Mouse (Mus musculus) CH12.LX (cell line): ENCODE measurements around the gene Rasip1. TPM values are rescaled to one million over a fixed set of nuclear protein-coding genes. Genes with fewer than 3 reads are reported as not detected.

Experiments used
- DNase-seq: peaks from one replicate; pipeline ENCODE4 v3.0.0-alpha.2; 2013; ENCODE audit errors: extremely low read depth
- H3K27ac ChIP-seq: 2 replicates; pipeline ENCODE4 v1.5.1; 2012; ENCODE audit warnings: low read depth, mild to moderate bottlenecking, control low read depth, moderate library complexity; ENCODE audit not compliant: insufficient read depth
- H3K27me3 ChIP-seq: replicated peaks from 2 replicates; pipeline ENCODE3; 2012; ENCODE audit warnings: inconsistent platforms
- H3K36me3 ChIP-seq, 2 experiments: replicated peaks in 1 of 2; 2 replicates each; pipeline versions ENCODE3 to v1.6.1; 2012; ENCODE audit warnings: inconsistent platforms in 1 of 2, low read length in 1 of 2, mild to moderate bottlenecking in 1 of 2, mixed read lengths in 1 of 2, moderate library complexity in 1 of 2; ENCODE audit not compliant: control insufficient read depth in 1 of 2, insufficient read depth in 1 of 2
- H3K4me1 ChIP-seq, 2 experiments: 2 replicates each; pipeline ENCODE4 v1.6.1; 2012; ENCODE audit warnings: inconsistent platforms in 1 of 2, moderate library complexity in 1 of 2; ENCODE audit not compliant: insufficient read depth in 2 of 2, control insufficient read depth in 1 of 2
- H3K4me2 ChIP-seq: 2 replicates; pipeline ENCODE4 v1.6.1; 2012; ENCODE audit warnings: low read depth, mild to moderate bottlenecking, control low read depth; ENCODE audit not compliant: poor library complexity, insufficient read depth, severe bottlenecking
- H3K4me3 ChIP-seq, 3 experiments: fragments of 150-350 bp in 1 of 3; sonication (generic) in 1 of 3; replicated peaks in 1 of 3; 2 replicates each; pipeline versions ENCODE3 to v1.5.1; 2011 to 2012; ENCODE audit warnings: low read depth in 2 of 3, low read length in 2 of 3, mild to moderate bottlenecking in 2 of 3, moderate library complexity in 2 of 3, control low read depth in 1 of 3, improper control_type of control experiment in 1 of 3, inconsistent platforms in 1 of 3, mixed read lengths in 1 of 3; ENCODE audit not compliant: poor library complexity in 1 of 3
- H3K79me2 ChIP-seq: replicated peaks from 2 replicates; pipeline ENCODE4 v1.6.1; 2012; ENCODE audit warnings: mild to moderate bottlenecking, moderate library complexity; ENCODE audit not compliant: control insufficient read depth, poor library complexity, insufficient read depth, severe bottlenecking; ENCODE audit errors: extremely low read depth
- H3K9ac ChIP-seq: 2 replicates; pipeline ENCODE4 v1.6.1; 2012; ENCODE audit warnings: low read depth, mild to moderate bottlenecking, control low read depth, moderate library complexity; ENCODE audit not compliant: insufficient read depth
- H3K9me3 ChIP-seq: replicated peaks from 2 replicates; pipeline ENCODE3; 2012; ENCODE audit warnings: low read length, inconsistent platforms, mixed read lengths
- CHD2 ChIP-seq: IDR thresholded peaks from 2 replicates; pipeline ENCODE4 v1.6.1; 2011; ENCODE audit warnings: low read length, improper control_type of control experiment
- CTCF ChIP-seq, 2 experiments: IDR thresholded peaks in 1 of 2; conservative IDR thresholded peaks in 1 of 2; 2 replicates each; pipeline ENCODE4 v1.5.1; 2011 to 2012; ENCODE audit warnings: low read depth in 2 of 2, low read length in 2 of 2, improper control_type of control experiment in 1 of 2, inconsistent platforms in 1 of 2, mild to moderate bottlenecking in 1 of 2, moderate library complexity in 1 of 2
- E2F4 ChIP-seq: IDR thresholded peaks from 2 replicates; pipeline ENCODE4 v1.6.1; 2011; ENCODE audit warnings: low read depth, low read length, improper control_type of control experiment; ENCODE audit not compliant: insufficient replicate concordance
- ETS1 ChIP-seq: conservative IDR thresholded peaks from 2 replicates; pipeline ENCODE4 v1.6.1; 2012; ENCODE audit warnings: low read depth, mild to moderate bottlenecking, inconsistent platforms, low read length, improper control_type of control experiment, moderate library complexity
- IRF4 ChIP-seq: IDR thresholded peaks from 2 replicates; pipeline ENCODE4 v1.6.1; 2014; ENCODE audit warnings: low read depth, mild to moderate bottlenecking, inconsistent platforms, low read length, improper control_type of control experiment
- JUN ChIP-seq: IDR thresholded peaks from 2 replicates; pipeline ENCODE4 v1.6.1; 2011; ENCODE audit warnings: low read depth, mild to moderate bottlenecking, low read length, improper control_type of control experiment, moderate library complexity; ENCODE audit not compliant: insufficient read depth
- KAT2A ChIP-seq: IDR thresholded peaks from 2 replicates; pipeline ENCODE4 v1.6.1; 2012; ENCODE audit warnings: low read length, improper control_type of control experiment, inconsistent platforms; ENCODE audit not compliant: insufficient replicate concordance
- MAX ChIP-seq: IDR thresholded peaks from 2 replicates; pipeline ENCODE4 v1.6.1; 2011; ENCODE audit warnings: low read length, improper control_type of control experiment
- MXI1 ChIP-seq: IDR thresholded peaks from 2 replicates; pipeline ENCODE4 v1.6.1; 2011; ENCODE audit warnings: mild to moderate bottlenecking, low read depth, low read length, improper control_type of control experiment
- NELFE ChIP-seq: IDR thresholded peaks from 2 replicates; pipeline ENCODE4 v1.6.1; 2011; ENCODE audit warnings: low read depth, low read length, improper control_type of control experiment
- NRF1 ChIP-seq: IDR thresholded peaks from 2 replicates; pipeline ENCODE4 v1.6.1; 2014; ENCODE audit warnings: low read depth, mild to moderate bottlenecking, inconsistent platforms, low read length, improper control_type of control experiment, moderate library complexity
- POLR2A ChIP-seq: IDR thresholded peaks from 2 replicates; pipeline ENCODE4 v1.6.1; 2011; ENCODE audit warnings: low read depth, mild to moderate bottlenecking, improper control_type of control experiment, low read length
- POLR2AphosphoS2 ChIP-seq: IDR thresholded peaks from 2 replicates; pipeline ENCODE4 v1.6.1; 2011; ENCODE audit warnings: low read depth, low read length, improper control_type of control experiment
- RAD21 ChIP-seq: IDR thresholded peaks from 2 replicates; pipeline ENCODE4 v1.6.1; 2011; ENCODE audit warnings: low read depth, mild to moderate bottlenecking, low read length, improper control_type of control experiment, moderate library complexity
- SMC3 ChIP-seq: IDR thresholded peaks from 2 replicates; pipeline ENCODE4 v1.6.1; 2011; ENCODE audit warnings: low read depth, low read length, improper control_type of control experiment
- TBP ChIP-seq: conservative IDR thresholded peaks from 2 replicates; pipeline ENCODE4 v1.6.1; 2011; ENCODE audit warnings: low read depth, low read length, improper control_type of control experiment
- USF1 ChIP-seq: IDR thresholded peaks from 2 replicates; pipeline ENCODE4 v1.6.1; 2014; ENCODE audit warnings: low read depth, mild to moderate bottlenecking, inconsistent platforms, low read length, improper control_type of control experiment
- USF2 ChIP-seq: conservative IDR thresholded peaks from 2 replicates; pipeline ENCODE4 v1.6.1; 2011; ENCODE audit warnings: low read depth, low read length, improper control_type of control experiment
- ZKSCAN1 ChIP-seq: IDR thresholded peaks from 2 replicates; pipeline ENCODE4 v1.6.1; 2012; ENCODE audit warnings: low read depth, inconsistent platforms, low read length, improper control_type of control experiment, borderline replicate concordance
- dilution Hi-C: fragments of 300-500 bp; cut with MboI; formaldehyde crosslinking; loops from 2 replicates; pipeline ENCODE4 v1.14.3; 2020; ENCODE audit warnings: low sequenced_read_pairs; ENCODE audit not compliant: extremely low pct_unique_long_range_greater_than_20kb, extremely low pct_ligation_motif_present
- in situ Hi-C: fragments of 300-500 bp; cut with MboI; formaldehyde crosslinking; loops from 3 replicates; pipeline ENCODE4 v1.14.3; 2019; ENCODE audit warnings: low sequenced_read_pairs, low pct_ligation_motif_present, low pct_unique_long_range_greater_than_20kb, mixed read lengths
- polyA plus RNA-seq: library from polyadenylated mRNA; unstranded; fragments of >175 nt; gene quantifications from 2 replicates; pipeline ENCODE4 v1.2.1, GENCODE M21; 2012; ENCODE audit warnings: low read depth; ENCODE audit not compliant: insufficient read length
- total RNA-seq, 2 experiments: library from RNA; depleted of rRNA; stranded (reverse); fragments of 300-350 nt in 1 of 2; fragments of >200 nt in 1 of 2; gene quantifications; 2 replicates each; pipeline ENCODE4 v1.2.3; 2012 to 2014

Rasip1 gene
- total RNA-seq (2012; rRNA removed) (2.4 and 2.9 TPM in 2 replicates), total RNA-seq (2014; rRNA removed) (0.46 and 0.55 TPM in 2 replicates), polyA plus RNA-seq (0.76 and 0.77 TPM in 2 replicates)

DNA sequence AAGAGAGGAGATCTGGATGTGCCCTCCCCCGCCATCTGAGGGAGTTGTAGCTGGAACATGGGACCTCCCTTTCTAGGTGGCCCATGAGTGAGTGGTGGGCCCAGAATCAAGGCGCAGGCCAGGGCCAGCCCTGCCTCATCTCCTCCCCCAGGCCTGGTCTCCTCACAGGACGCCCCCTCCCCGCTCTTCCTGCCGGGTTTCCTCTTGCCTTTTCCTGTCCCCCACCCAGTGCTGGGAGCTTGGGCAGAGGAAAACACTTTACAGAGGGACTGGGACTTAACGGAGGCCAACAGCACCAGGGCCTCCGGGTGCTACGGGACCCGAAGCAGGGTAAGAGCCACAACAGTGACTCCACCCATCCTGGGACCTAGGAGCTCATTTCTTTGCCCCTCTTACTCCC is at the start of gene Rasip1:
Rasip1 (plus strand) TSS at position 228 of the 400 bp plus-strand sequence.
- no peak for DNase-seq
- Histone ChIP-seq H3K9ac (peak within 1 kb of the TSS; percentile 74), H3K27ac (no peak within 1 kb of the TSS), H3K36me3 (peaks cover 0 to 25% of the 10 kb centered on the region in 2 experiments), H3K27me3 (no peaks in the 10 kb centered on the region), H3K4me2 (peak within 1 kb of the TSS; percentile 64), H3K4me3 (peak within 1 kb of the TSS in 2 of 3 experiments; percentile 26 to 55), H3K9me3 (peaks cover 35% of the 10 kb centered on the region), H3K4me1 (peaks cover 0 to 2% of the 10 kb centered on the region in 2 experiments; a peak in 1 of 4 replicates), H3K79me2 (no peaks in the 10 kb centered on the region)
- in situ Hi-C loops (no loop called here), dilution Hi-C loops (no loop called here)
- TF ChIP-seq POLR2AphosphoS2 (no peak), MAX (no peak), CTCF (conservative IDR thresholded peaks at IDR 0.05 in 1 of 2, IDR thresholded peaks at IDR 0.05 in 1 of 2; ENCODE audit: low read depth in 2 of 2, low read length in 2 of 2) (no peak), ETS1 (no peak), USF1 (no peak), CHD2 (no peak), RAD21 (no peak)

DNA sequence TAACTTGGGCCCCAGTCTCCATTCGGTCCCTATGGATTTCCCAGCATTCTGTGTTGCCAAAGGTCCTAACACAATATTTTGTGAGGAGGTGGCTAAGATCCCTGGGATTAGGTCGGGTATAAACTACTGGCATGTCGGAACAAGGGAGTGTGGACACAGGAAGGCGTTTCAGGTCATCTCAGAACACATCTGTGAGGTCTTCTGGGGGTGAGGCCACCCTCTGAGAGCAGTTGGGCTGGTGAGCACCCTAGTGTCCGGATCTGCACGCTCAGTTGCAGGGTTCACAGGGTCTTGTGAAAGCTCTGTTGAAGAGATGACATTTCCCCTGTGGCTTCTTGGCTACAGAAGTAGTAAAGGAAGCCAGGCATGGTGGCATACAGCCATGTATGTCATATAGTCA is 41.4 kb upstream of the Rasip1 start:
- no peaks in the 10 kb centered on the region for H3K27me3 ChIP-seq
- peaks cover 0 to 14% of the 10 kb centered on the region in 2 experiments; a peak in 2 of 4 replicates for H3K4me1 ChIP-seq
- dilution Hi-C loops: no loop called here
- no peak overlapping the region for H3K4me3 ChIP-seq
- TF ChIP-seq NRF1: no peak
- TF ChIP-seq USF1: no peak
- no peak for TF ChIP-seq E2F4
- no peak for TF ChIP-seq MXI1
- no peak for TF ChIP-seq CTCF (conservative IDR thresholded peaks at IDR 0.05 in 1 of 2, IDR thresholded peaks at IDR 0.05 in 1 of 2; ENCODE audit: low read depth in 2 of 2, low read length in 2 of 2)
- no peak for TF ChIP-seq ETS1
- TF ChIP-seq POLR2A: no peak
- no peak for TF ChIP-seq NELFE
- TF ChIP-seq TBP: no peak
- TF ChIP-seq SMC3: no peak
- no peak for TF ChIP-seq JUN
- no peak for TF ChIP-seq ZKSCAN1
- TF ChIP-seq USF2: no peak
- TF ChIP-seq RAD21: no peak
- TF ChIP-seq MAX: no peak
- TF ChIP-seq IRF4: no peak
- no peak for TF ChIP-seq KAT2A
- TF ChIP-seq, all 38 proteins: peak for 0
- in situ Hi-C loops: loop anchor here (10.0 kb wide), 1 partner anchor 61 kb away; the partner anchor contains the start of genes Plekha4 and Ppp1r15a
- H3K9me3 ChIP-seq: no peaks in the 10 kb centered on the region
- no peak overlapping the region for H3K27ac ChIP-seq
- H3K79me2 ChIP-seq: no peaks in the 10 kb centered on the region
- no peak overlapping the region for H3K9ac ChIP-seq
- DNase-seq: no peak
- peaks cover 22 to 73% of the 10 kb centered on the region in 2 experiments for H3K36me3 ChIP-seq
- no peak overlapping the region for H3K4me2 ChIP-seq
